Mouse (Mus musculus) C3H10T1/2 (cell line): ENCODE data around the gene Col1a2. TPM values are rescaled to one million over a fixed set of nuclear protein-coding genes. Genes with fewer than 3 reads are reported as not detected.

ENCODE experiments used
- polyA plus RNA-seq, 2 experiments: library from polyadenylated mRNA; unstranded; fragments of >200 nt; fragmentation: generic; extraction: Trizol; gene quantifications; one replicate each; pipeline ENCODE4 v1.2.1; 2012; ENCODE audit warnings: missing spikeins in 2 of 2

Gene Col1a2
- polyA plus RNA-seq, result 1,000 to 10,000 TPM in 1 of 2 experiments, 100 to 1,000 TPM in 1; 260 to 2,129 TPM

GRCm38 (mm10) chr6:4504603-4505131, at the start of gene Col1a2:
Gene Col1a2, plus strand, starts transcription at chr6:4504814.

Other genes with a start within 250 kb of the Col1a2 start
- under 1 TPM; 0.01 to 0.93 TPM for gene Casd1, start 96.0 kb downstream of the Col1a2 start, polyA plus RNA-seq
- gene Sgce, start 242.4 kb downstream of the Col1a2 start, polyA plus RNA-seq, result 10 to 100 TPM in 1 of 2 experiments, under 1 TPM in 1; 0.20 to 10.0 TPM
- gene Peg10, start 242.5 kb downstream of the Col1a2 start, polyA plus RNA-seq, result under 1 TPM; 0.01 to 0.18 TPM